Mouse (Mus musculus): ENCODE results near the gene Fam219a.

- no peak for TF ChIP-seq CTCF (IDR thresholded peaks at IDR 0.05; ENCODE audit: extremely low read depth, insufficient read depth, insufficient read length, insufficient replicate concordance)
- no peak for TF ChIP-seq POLR2A (IDR thresholded peaks at IDR 0.05; ENCODE audit: low read depth, low read length)
These were observed 14.0 kb upstream of the Fam219a start for GRCm38 (mm10) chr4:41583353-41583752.
